Mouse (Mus musculus): ENCODE measurements at regions not wholly inside any gene's neighbourhood (a gene's known extent, or its start where the extent isn't known, plus 50 kb on each side); places are given as distances from the start of the nearest gene placed in this dataset.

DNA sequence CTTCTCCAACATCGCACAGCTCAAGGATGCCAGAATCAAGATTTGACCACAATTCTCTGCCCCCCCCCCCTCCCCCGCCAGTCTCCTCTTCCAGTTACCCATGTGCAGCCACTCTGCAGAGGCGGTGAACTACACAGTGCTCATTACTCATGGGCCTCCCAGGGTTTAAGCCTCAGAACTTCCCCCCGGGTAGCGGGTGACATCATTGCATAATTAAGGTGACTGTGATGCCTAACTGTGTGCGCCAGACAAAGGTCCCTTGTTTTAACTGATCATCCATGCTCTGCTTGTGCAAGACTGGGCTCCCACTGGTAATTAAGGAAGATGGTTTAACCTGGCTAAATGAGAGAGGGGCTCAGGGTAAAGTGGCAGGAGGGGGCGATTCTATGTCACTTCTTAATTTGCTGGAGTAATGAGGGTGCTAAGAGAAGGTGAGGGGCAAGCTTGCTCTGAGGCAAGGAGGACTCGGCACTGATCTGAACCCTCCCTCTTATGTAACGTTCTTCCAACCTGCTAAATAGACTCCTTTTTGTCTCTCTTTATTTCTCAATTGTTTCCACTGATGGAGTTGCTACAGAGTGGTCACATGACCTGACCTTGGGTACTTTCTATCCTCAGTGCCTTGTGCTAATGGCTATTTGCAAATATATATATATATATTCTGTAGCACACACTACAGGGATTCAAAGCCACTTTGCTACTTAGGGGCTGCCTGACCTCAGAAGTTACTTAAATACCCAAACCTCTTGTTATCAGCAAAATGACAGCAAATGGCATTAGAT is 126.2 kb downstream of the Gas1 start:
- DNase-seq (ENCODE audit: low spot score) = peak; percentile 43
- Histone ChIP-seq H3K9me3 (ENCODE audit: control insufficient read depth, low read length) (no peaks in the 10 kb centered on the region), H3K4me1 (ENCODE audit: control insufficient read depth, insufficient read depth, low read length) (0 out of 2 replicates have a peak, but pooled peaks cover 4% of the 10 kb centered on the region), H3K27me3 (ENCODE audit: control insufficient read depth, insufficient read depth, low read length) (no peaks in the 10 kb centered on the region), H3K4me3 (ENCODE audit: low read depth, low read length) (no peak overlapping the region), H3K9ac (ENCODE audit: low read length) (no peak overlapping the region), H3K27ac (ENCODE audit: low read depth, low read length) (no peak overlapping the region), H3K36me3 (ENCODE audit: control insufficient read depth, insufficient read depth, low read length) (no peaks in the 10 kb centered on the region), H3K4me2 (ENCODE audit: low read depth) (no peak overlapping the region)
- WGBS = 58% methylated on average over 9 of the region's 9 CpGs
- ATAC-seq (ENCODE audit: insufficient read depth, low FRiP score, low TSS enrichment) = peak; percentile 73

GRCm38 (mm10) chr13:60049703-60050102 is 127.5 kb downstream of the Gas1 start:
- Histone ChIP-seq H3K4me2 (ENCODE audit: low read depth) (no peak overlapping the region), H3K9me3 (ENCODE audit: control insufficient read depth, low read length) (no peaks in the 10 kb centered on the region), H3K4me1 (ENCODE audit: control insufficient read depth, insufficient read depth, low read length) (0 out of 2 replicates have a peak, but pooled peaks cover 4% of the 10 kb centered on the region), H3K4me3 (ENCODE audit: low read depth, low read length) (no peak overlapping the region), H3K9ac (ENCODE audit: low read length) (no peak overlapping the region), H3K27me3 (ENCODE audit: control insufficient read depth, insufficient read depth, low read length) (no peaks in the 10 kb centered on the region), H3K36me3 (ENCODE audit: control insufficient read depth, insufficient read depth, low read length) (no peaks in the 10 kb centered on the region), H3K27ac (ENCODE audit: low read depth, low read length) (no peak overlapping the region)
- DNase-seq (ENCODE audit: low spot score) (no peak), ATAC-seq (ENCODE audit: insufficient read depth, low FRiP score, low TSS enrichment) (no peak)
- 64% methylated on average over 3 of the region's 3 CpGs for WGBS

- no peak overlapping the region for H3K27ac ChIP-seq (ENCODE audit: low read depth, low read length)
- DNase-seq (ENCODE audit: low spot score) (no peak), ATAC-seq (ENCODE audit: insufficient read depth, low FRiP score, low TSS enrichment) (no peak)
- 0 out of 2 replicates have a peak, but pooled peaks cover 4% of the 10 kb centered on the region for H3K4me1 ChIP-seq (ENCODE audit: control insufficient read depth, insufficient read depth, low read length)
- H3K27me3 ChIP-seq (ENCODE audit: control insufficient read depth, insufficient read depth, low read length) = no peaks in the 10 kb centered on the region
- H3K9me3 ChIP-seq (ENCODE audit: control insufficient read depth, low read length) = no peaks in the 10 kb centered on the region
- H3K4me2 ChIP-seq (ENCODE audit: low read depth) = no peak overlapping the region
- WGBS = 72% methylated on average over 9 of the region's 9 CpGs
- H3K36me3 ChIP-seq (ENCODE audit: control insufficient read depth, insufficient read depth, low read length) = no peaks in the 10 kb centered on the region
- no peak overlapping the region for H3K4me3 ChIP-seq (ENCODE audit: low read depth, low read length)
- no peak overlapping the region for H3K9ac ChIP-seq (ENCODE audit: low read length)
Measured at GRCm38 (mm10) chr13:60047791-60048730, 129.1 kb downstream of the Gas1 start.

- no peak overlapping the region for H3K4me2 ChIP-seq (ENCODE audit: low read depth)
- no peak overlapping the region for H3K4me3 ChIP-seq (ENCODE audit: low read depth, low read length)
- no peaks in the 10 kb centered on the region for H3K27me3 ChIP-seq (ENCODE audit: control insufficient read depth, insufficient read depth, low read length)
- 57% methylated on average over 4 of the region's 4 CpGs for WGBS
- H3K9me3 ChIP-seq (ENCODE audit: control insufficient read depth, low read length) = no peaks in the 10 kb centered on the region
- H3K9ac ChIP-seq (ENCODE audit: low read length) = no peak overlapping the region
- 0 out of 2 replicates have a peak, but pooled peaks cover under 1% of the 10 kb centered on the region for H3K4me1 ChIP-seq (ENCODE audit: control insufficient read depth, insufficient read depth, low read length)
- DNase-seq (ENCODE audit: low spot score) (no peak), ATAC-seq (ENCODE audit: insufficient read depth, low FRiP score, low TSS enrichment) (no peak)
- no peak overlapping the region for H3K27ac ChIP-seq (ENCODE audit: low read depth, low read length)
- no peaks in the 10 kb centered on the region for H3K36me3 ChIP-seq (ENCODE audit: control insufficient read depth, insufficient read depth, low read length)
Measured at GRCm38 (mm10) chr13:60045752-60046151, 131.4 kb downstream of the Gas1 start.

DNA sequence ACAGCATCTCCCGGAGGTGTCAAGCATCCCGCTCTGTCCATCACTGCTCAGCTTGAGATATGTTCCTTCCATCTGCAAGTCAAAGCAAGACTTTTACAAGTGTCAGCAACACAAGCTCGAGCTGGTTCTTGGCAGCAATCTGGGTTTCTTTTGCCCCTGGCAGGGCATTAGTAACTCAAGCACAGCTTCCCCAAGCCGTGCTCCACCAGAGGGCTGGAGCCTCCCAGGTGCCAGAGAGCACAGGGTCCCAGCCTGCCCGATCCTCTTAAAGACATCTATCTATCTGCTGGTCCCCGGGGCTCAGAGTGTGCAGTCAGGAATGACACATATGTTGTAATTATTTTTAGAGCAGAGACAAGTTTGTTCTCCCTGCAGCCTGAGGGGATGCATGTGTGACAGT is 132.3 kb downstream of the Gas1 start:
- no peaks in the 10 kb centered on the region for H3K4me1 ChIP-seq (ENCODE audit: control insufficient read depth, insufficient read depth, low read length)
- DNase-seq (ENCODE audit: low spot score) (no peak), ATAC-seq (ENCODE audit: insufficient read depth, low FRiP score, low TSS enrichment) (no peak)
- no peak overlapping the region for H3K27ac ChIP-seq (ENCODE audit: low read depth, low read length)
- H3K36me3 ChIP-seq (ENCODE audit: control insufficient read depth, insufficient read depth, low read length) = no peaks in the 10 kb centered on the region
- H3K4me3 ChIP-seq (ENCODE audit: low read depth, low read length) = no peak overlapping the region
- H3K9ac ChIP-seq (ENCODE audit: low read length) = no peak overlapping the region
- H3K9me3 ChIP-seq (ENCODE audit: control insufficient read depth, low read length) = no peaks in the 10 kb centered on the region
- WGBS = 43% methylated on average over 6 of the region's 6 CpGs
- no peaks in the 10 kb centered on the region for H3K27me3 ChIP-seq (ENCODE audit: control insufficient read depth, insufficient read depth, low read length)
- no peak overlapping the region for H3K4me2 ChIP-seq (ENCODE audit: low read depth)

DNA sequence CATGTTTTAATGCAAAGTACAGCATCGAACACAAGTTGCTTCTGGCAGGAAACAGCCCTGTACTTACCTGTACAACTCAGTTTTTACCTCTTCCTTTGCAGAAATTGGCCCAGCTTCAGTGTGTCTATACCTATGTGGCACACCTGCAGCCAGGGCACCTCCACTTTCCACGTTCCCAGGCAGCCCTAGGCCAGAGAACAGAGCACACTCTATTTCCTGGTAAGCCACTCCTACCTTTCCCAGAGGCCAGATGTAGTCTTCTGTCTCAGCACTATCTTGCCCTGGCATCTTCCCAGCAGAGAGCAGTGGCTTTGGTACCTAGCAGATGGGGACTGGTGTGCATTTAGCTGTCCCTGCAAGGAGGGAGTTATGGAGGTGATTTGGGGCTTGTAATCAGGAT is 134.7 kb downstream of the Gas1 start:
- H3K9me3 ChIP-seq (ENCODE audit: control insufficient read depth, low read length) = no peaks in the 10 kb centered on the region
- H3K9ac ChIP-seq (ENCODE audit: low read length) = no peak overlapping the region
- WGBS = 87% methylated on average over 2 of the region's 2 CpGs
- no peak for DNase-seq (ENCODE audit: low spot score)
- no peak overlapping the region for H3K4me2 ChIP-seq (ENCODE audit: low read depth)
- ATAC-seq (ENCODE audit: insufficient read depth, low FRiP score, low TSS enrichment) = no peak
- no peak overlapping the region for H3K4me3 ChIP-seq (ENCODE audit: low read depth, low read length)
- no peaks in the 10 kb centered on the region for H3K36me3 ChIP-seq (ENCODE audit: control insufficient read depth, insufficient read depth, low read length)
- no peaks in the 10 kb centered on the region for H3K4me1 ChIP-seq (ENCODE audit: control insufficient read depth, insufficient read depth, low read length)
- H3K27ac ChIP-seq (ENCODE audit: low read depth, low read length) = no peak overlapping the region
- H3K27me3 ChIP-seq (ENCODE audit: control insufficient read depth, insufficient read depth, low read length) = no peaks in the 10 kb centered on the region

DNA sequence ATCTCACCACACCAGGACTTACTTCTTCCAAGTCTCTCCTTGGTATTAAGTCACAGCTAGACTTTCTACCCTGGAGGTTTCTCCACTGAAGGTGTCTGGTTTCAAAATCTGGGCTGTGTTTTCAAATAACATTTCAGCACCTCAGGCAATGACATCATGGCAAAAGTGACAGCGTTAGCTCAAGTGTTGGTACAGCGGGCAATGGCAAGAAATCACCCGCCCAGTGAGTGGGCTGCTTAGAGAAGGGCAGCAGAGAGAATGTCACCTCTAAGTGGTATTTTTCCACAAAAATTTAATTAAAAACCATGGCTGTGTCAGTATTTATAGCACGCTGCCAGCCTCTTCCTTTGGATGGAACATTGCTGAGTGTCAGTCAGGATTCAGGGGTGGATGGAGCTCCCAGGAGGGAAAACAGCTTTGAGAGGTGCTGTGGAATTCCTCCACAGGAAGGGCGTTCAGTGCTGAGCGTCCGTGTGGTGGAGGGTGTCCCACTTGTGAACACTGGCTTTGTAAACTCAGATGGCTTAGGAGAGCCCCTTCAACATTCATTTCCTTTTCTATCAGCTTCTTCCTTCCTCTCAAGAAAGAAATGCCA is 141.5 kb downstream of the Gas1 start:
- 94% methylated on average over 7 of the region's 7 CpGs for WGBS
- no peaks in the 10 kb centered on the region for H3K27me3 ChIP-seq (ENCODE audit: control insufficient read depth, insufficient read depth, low read length)
- no peaks in the 10 kb centered on the region for H3K9me3 ChIP-seq (ENCODE audit: control insufficient read depth, low read length)
- no peak overlapping the region for H3K27ac ChIP-seq (ENCODE audit: low read depth, low read length)
- ATAC-seq (ENCODE audit: insufficient read depth, low FRiP score, low TSS enrichment) = no peak
- H3K4me1 ChIP-seq (ENCODE audit: control insufficient read depth, insufficient read depth, low read length) = no peaks in the 10 kb centered on the region
- no peaks in the 10 kb centered on the region for H3K36me3 ChIP-seq (ENCODE audit: control insufficient read depth, insufficient read depth, low read length)
- DNase-seq (ENCODE audit: low spot score) = no peak
- no peak overlapping the region for H3K9ac ChIP-seq (ENCODE audit: low read length)
- H3K4me2 ChIP-seq (ENCODE audit: low read depth) = no peak overlapping the region
- H3K4me3 ChIP-seq (ENCODE audit: low read depth, low read length) = no peak overlapping the region

GRCm38 (mm10) chr13:60033116-60033515 is 144.0 kb downstream of the Gas1 start:
- H3K27ac ChIP-seq (ENCODE audit: low read depth, low read length) = no peak overlapping the region
- 82% methylated on average over 2 of the region's 2 CpGs for WGBS

More at GRCm38 (mm10) chr13:60033116-60033515, 144.0 kb downstream of the Gas1 start:
- DNase-seq (ENCODE audit: low spot score) = no peak
- ATAC-seq (ENCODE audit: insufficient read depth, low FRiP score, low TSS enrichment) = no peak
- no peaks in the 10 kb centered on the region for H3K36me3 ChIP-seq (ENCODE audit: control insufficient read depth, insufficient read depth, low read length)
- H3K9ac ChIP-seq (ENCODE audit: low read length) = no peak overlapping the region
- H3K4me2 ChIP-seq (ENCODE audit: low read depth) = no peak overlapping the region
- no peak overlapping the region for H3K4me3 ChIP-seq (ENCODE audit: low read depth, low read length)
- H3K4me1 ChIP-seq (ENCODE audit: control insufficient read depth, insufficient read depth, low read length) = no peaks in the 10 kb centered on the region
- H3K9me3 ChIP-seq (ENCODE audit: control insufficient read depth, low read length) = no peaks in the 10 kb centered on the region
- no peaks in the 10 kb centered on the region for H3K27me3 ChIP-seq (ENCODE audit: control insufficient read depth, insufficient read depth, low read length)
